Mouse (Mus musculus) C2C12 (cell line): ENCODE results near the gene Elovl5. TPM values are rescaled to one million over a fixed set of nuclear protein-coding genes. Genes with fewer than 3 reads are reported as not detected.

Source experiments
- H3K27me3 ChIP-seq: one replicate; pipeline ENCODE4 v1.6.1; 2011; ENCODE audit not compliant: control insufficient read depth, insufficient read depth, insufficient read length
- H3K36me3 ChIP-seq: one replicate; pipeline ENCODE4 v1.6.1; 2011; ENCODE audit not compliant: control insufficient read depth, insufficient read depth
- H3K4me3 ChIP-seq: one replicate; pipeline ENCODE4 v1.5.1; 2011; ENCODE audit warnings: mild to moderate bottlenecking, control low read depth; ENCODE audit not compliant: poor library complexity, insufficient read depth, severe bottlenecking
- H3K79me2 ChIP-seq: one replicate; pipeline ENCODE4 v1.6.1; 2011; ENCODE audit not compliant: control insufficient read depth, insufficient read depth
- H3K79me3 ChIP-seq: one replicate; pipeline ENCODE4 v1.6.1; 2011; ENCODE audit warnings: low read depth, control low read depth
- H3ac ChIP-seq: one replicate; pipeline ENCODE3; 2011; ENCODE audit warnings: low read depth; ENCODE audit not compliant: control insufficient read depth, insufficient read length
- CEBPB ChIP-seq: IDR thresholded peaks from one replicate; pipeline ENCODE4 v1.6.1; 2011; ENCODE audit warnings: low read depth, mild to moderate bottlenecking, control low read depth, moderate library complexity
- CTCF ChIP-seq: IDR thresholded peaks from one replicate; pipeline ENCODE4 v1.5.1; 2011; ENCODE audit not compliant: control insufficient read depth, insufficient read depth, insufficient read length
- FOSL1 ChIP-seq: IDR thresholded peaks from one replicate; pipeline ENCODE4 v1.8.0; 2011; ENCODE audit warnings: mild to moderate bottlenecking, low read length; ENCODE audit not compliant: poor library complexity, insufficient read depth, severe bottlenecking
- MAX ChIP-seq: IDR thresholded peaks from one replicate; pipeline ENCODE4 v1.6.1; 2011; ENCODE audit warnings: mild to moderate bottlenecking, control low read depth
- MYOD1 ChIP-seq: IDR thresholded peaks from one replicate; pipeline ENCODE4 v1.6.1; 2011; ENCODE audit warnings: low read depth; ENCODE audit not compliant: control insufficient read depth, insufficient read length
- MYOG ChIP-seq: IDR thresholded peaks from one replicate; pipeline ENCODE4 v1.6.1; 2011; ENCODE audit not compliant: control insufficient read depth, insufficient read length; ENCODE audit errors: extremely low read depth
- USF1 ChIP-seq: IDR thresholded peaks from one replicate; pipeline ENCODE4 v1.6.1; 2011; ENCODE audit warnings: low read depth, mild to moderate bottlenecking, control low read depth, moderate library complexity
- polyA plus RNA-seq: library from polyadenylated mRNA; unstranded; fragments of >200 nt; fragmentation: generic; extraction: Trizol; gene quantifications from one replicate; pipeline ENCODE4 v1.2.1, GENCODE M21; 2012; ENCODE audit warnings: missing spikeins

Gene Elovl5
- polyA plus RNA-seq, 1 experiment: 33.9 TPM

GRCm38 (mm10) chr9:78030835-78031456, 113.8 kb downstream of the Elovl5 start:
- Histone ChIP-seq H3K79me3 (no peaks in the 10 kb centered on the region), H3K27me3 (no peaks in the 10 kb centered on the region), H3ac (no peak overlapping the region), H3K79me2 (no peaks in the 10 kb centered on the region), H3K36me3 (no peaks in the 10 kb centered on the region), H3K4me3 (no peak overlapping the region)
- TF ChIP-seq CTCF (no peak), MYOD1 (no peak), MYOG (no peak), MAX (no peak), USF1 (no peak), CEBPB (no peak), FOSL1 (no peak)

GRCm38 (mm10) chr9:78032930-78033329, 115.8 kb downstream of the Elovl5 start:
- H3K4me3 ChIP-seq: no peak overlapping the region
- no peaks in the 10 kb centered on the region for H3K79me2 ChIP-seq
- no peak overlapping the region for H3ac ChIP-seq
- H3K79me3 ChIP-seq: no peaks in the 10 kb centered on the region
- H3K27me3 ChIP-seq: no peaks in the 10 kb centered on the region
- no peaks in the 10 kb centered on the region for H3K36me3 ChIP-seq
- TF ChIP-seq MYOD1: no peak
- no peak for TF ChIP-seq FOSL1
- no peak for TF ChIP-seq MYOG
- no peak for TF ChIP-seq MAX
- TF ChIP-seq USF1: no peak
- no peak for TF ChIP-seq CEBPB
- TF ChIP-seq CTCF: no peak

Other genes with a start within 250 kb of the Elovl5 start
- gene Gclc, start 162.8 kb upstream of the Elovl5 start, polyA plus RNA-seq: 21.5 TPM
- not detected for gene Gcm1, start 134.6 kb downstream of the Elovl5 start, polyA plus RNA-seq
- gene Fbxo9, start 191.7 kb downstream of the Elovl5 start, polyA plus RNA-seq: 17.2 TPM
- gene Ick, start 191.8 kb downstream of the Elovl5 start, polyA plus RNA-seq: 6.5 TPM